Mouse (Mus musculus) kidney, adult 2 months (tissue): ENCODE data around the gene Slf2. TPM values are rescaled to one million over a fixed set of nuclear protein-coding genes. Genes with fewer than 3 reads are reported as not detected.

Experiments used
- DNase-seq: peaks from one replicate; pipeline ENCODE4 v3.0.0; 2021
- H3K27ac ChIP-seq: fragments of 200-500 bp; 2 replicates; pipeline ENCODE4 v1.5.1; 2012; ENCODE audit warnings: low read depth, low read length, control low read depth, inconsistent platforms; ENCODE audit not compliant: insufficient read depth
- H3K27me3 ChIP-seq: fragments of 200-500 bp; replicated peaks from 2 replicates; pipeline ENCODE4 v1.6.1; 2012; ENCODE audit warnings: mild to moderate bottlenecking, moderate library complexity, low read length, inconsistent platforms; ENCODE audit not compliant: control insufficient read depth, insufficient read depth
- H3K36me3 ChIP-seq: fragments of 200-500 bp; 2 replicates; pipeline ENCODE4 v1.6.1; 2012; ENCODE audit warnings: mild to moderate bottlenecking, moderate library complexity, low read length, inconsistent platforms; ENCODE audit not compliant: control insufficient read depth, insufficient read depth
- H3K4me1 ChIP-seq: fragments of 200-500 bp; 2 replicates; pipeline ENCODE4 v1.6.1; 2011; ENCODE audit warnings: low read length; ENCODE audit not compliant: control insufficient read depth, insufficient read depth
- H3K4me3 ChIP-seq: fragments of 200-500 bp; 2 replicates; pipeline ENCODE4 v1.5.1; 2011; ENCODE audit warnings: mild to moderate bottlenecking, low read depth, low read length, control low read depth; ENCODE audit not compliant: insufficient read depth
- CTCF ChIP-seq: fragments of 200-500 bp; conservative IDR thresholded peaks from 2 replicates; pipeline ENCODE4 v1.5.1; 2011; ENCODE audit warnings: low read depth, mild to moderate bottlenecking, control low read depth, low read length, moderate library complexity, mixed read lengths; ENCODE audit not compliant: insufficient read depth, insufficient read length
- POLR2A ChIP-seq: fragments of 200-500 bp; IDR thresholded peaks from one replicate; pipeline ENCODE4 v1.6.1; 2011; ENCODE audit warnings: low read depth, low read length, control low read depth
- WGBS: fragments of 180-500 bp; shearing (Covaris S2); methylation state at CpG from one replicate; pipeline ENCODE4 v1.1.7; 2018; 5-methylcytosine and 5-hydroxymethylcytosine counted together
- polyA plus RNA-seq: library from polyadenylated mRNA; depleted of rRNA; stranded (reverse); fragments of >200 nt; gene quantifications from 2 replicates; pipeline ENCODE4 v1.2.3, GENCODE M21; 2012

The Slf2 gene
- polyA plus RNA-seq, 1 experiment = 10.5 TPM

DNA sequence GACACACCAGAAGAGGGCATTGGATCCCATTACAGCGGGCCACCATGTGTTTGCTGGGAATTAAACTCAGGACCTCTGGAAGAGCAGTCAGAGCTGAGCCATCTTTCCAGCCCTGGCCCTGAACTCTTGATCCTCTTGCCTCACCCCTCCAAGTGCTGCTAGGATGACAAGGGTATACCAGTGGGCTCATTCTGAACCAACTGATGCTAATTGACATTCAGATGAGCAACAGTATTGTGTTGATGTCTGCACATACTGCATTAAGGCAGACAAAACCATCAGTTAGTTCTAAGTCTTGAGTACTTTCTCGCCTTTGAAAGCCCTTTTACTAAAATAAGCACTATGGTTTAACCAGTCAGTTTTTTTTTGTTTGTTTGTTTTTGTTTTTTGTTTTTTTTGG, 28.7 kb downstream of the Slf2 start:
- Histone ChIP-seq H3K27ac (no peak overlapping the region), H3K27me3 (no peaks in the 10 kb centered on the region), H3K4me3 (no peak overlapping the region), H3K36me3 (peaks cover 10% of the 10 kb centered on the region), H3K4me1 (no peaks in the 10 kb centered on the region)
- TF ChIP-seq POLR2A (no peak), CTCF (no peak)
- DNase-seq = no peak
- 98% methylated on average over 2 of the region's 2 CpGs for WGBS

DNA sequence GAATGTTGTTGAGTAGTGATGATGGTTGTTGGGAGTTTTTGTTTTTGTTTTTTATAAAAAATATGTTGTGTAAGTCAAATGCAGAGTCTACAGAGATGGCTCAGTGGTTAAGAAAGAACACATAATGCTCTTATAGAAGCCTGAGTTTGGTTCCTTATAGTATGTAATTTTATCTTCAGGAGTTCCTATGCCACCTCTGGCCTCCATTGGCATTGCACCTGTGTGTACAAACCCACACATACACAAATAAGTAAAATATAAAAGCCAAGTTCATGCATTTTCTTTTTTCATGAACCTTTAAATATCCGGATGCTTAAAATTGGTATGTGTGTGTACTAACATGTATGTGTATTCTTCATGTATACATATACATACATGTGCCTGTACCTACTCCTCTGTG, 35.0 kb downstream of the Slf2 start:
- no peak for TF ChIP-seq CTCF
- TF ChIP-seq POLR2A = no peak
- Histone ChIP-seq H3K4me1 (no peaks in the 10 kb centered on the region), H3K36me3 (peaks cover 10% of the 10 kb centered on the region), H3K27me3 (no peaks in the 10 kb centered on the region), H3K27ac (no peak overlapping the region), H3K4me3 (no peak overlapping the region)
- 98% methylated on average over 1 of the region's 1 CpGs for WGBS
- no peak for DNase-seq

DNA sequence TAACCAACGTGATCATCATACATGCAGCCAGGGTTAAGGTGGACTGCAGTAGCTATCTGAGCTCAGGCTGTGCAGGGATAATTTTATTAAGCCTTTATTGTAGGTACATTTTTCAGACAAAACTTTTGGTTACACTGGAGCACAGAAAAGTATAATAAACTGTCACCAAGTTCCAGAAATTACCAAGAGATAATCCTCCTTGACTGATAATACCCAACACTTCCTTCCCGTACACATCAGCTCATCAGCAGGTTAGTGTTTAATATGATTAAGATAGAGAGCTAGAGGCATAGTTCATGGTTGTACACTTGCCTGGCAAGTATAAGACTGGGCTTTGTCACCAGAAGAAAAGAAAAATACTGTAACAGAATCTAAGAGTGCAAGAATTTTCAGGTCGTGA, 37.4 kb downstream of the Slf2 start:
- peaks cover 11% of the 10 kb centered on the region for H3K36me3 ChIP-seq
- DNase-seq = no peak
- H3K4me3 ChIP-seq = no peak overlapping the region
- TF ChIP-seq POLR2A (no peak), CTCF (no peak)
- no peaks in the 10 kb centered on the region for H3K27me3 ChIP-seq
- no peak overlapping the region for H3K27ac ChIP-seq
- WGBS = 90% methylated on average over 3 of the region's 3 CpGs
- H3K4me1 ChIP-seq = no peaks in the 10 kb centered on the region

DNA sequence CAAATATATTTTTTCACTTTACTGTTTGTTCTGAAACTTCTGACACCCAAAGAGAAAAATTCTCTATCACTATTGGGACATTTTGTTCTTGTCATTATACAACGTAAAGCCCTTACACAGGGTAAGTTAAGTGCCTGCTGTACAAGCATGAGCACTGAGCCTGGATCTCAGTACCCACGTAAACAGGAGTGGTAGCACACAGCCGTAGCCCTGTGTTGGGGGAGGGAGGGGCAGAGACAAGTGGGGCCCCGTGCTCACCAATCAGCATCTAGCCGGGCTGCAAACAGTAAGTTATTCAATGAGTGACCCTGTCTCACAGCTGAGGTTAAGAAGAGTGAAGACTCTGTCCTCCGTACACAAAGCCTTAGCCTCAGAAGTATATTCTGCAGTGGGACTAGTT, 45.7 kb downstream of the Slf2 start:
- peaks cover 18% of the 10 kb centered on the region for H3K36me3 ChIP-seq
- H3K27me3 ChIP-seq = no peaks in the 10 kb centered on the region
- H3K4me3 ChIP-seq = no peak overlapping the region
- WGBS = 82% methylated on average over 6 of the region's 6 CpGs
- no peak for DNase-seq
- TF ChIP-seq POLR2A (no peak), CTCF (no peak)
- H3K4me1 ChIP-seq = no peaks in the 10 kb centered on the region
- H3K27ac ChIP-seq = no peak overlapping the region

DNA sequence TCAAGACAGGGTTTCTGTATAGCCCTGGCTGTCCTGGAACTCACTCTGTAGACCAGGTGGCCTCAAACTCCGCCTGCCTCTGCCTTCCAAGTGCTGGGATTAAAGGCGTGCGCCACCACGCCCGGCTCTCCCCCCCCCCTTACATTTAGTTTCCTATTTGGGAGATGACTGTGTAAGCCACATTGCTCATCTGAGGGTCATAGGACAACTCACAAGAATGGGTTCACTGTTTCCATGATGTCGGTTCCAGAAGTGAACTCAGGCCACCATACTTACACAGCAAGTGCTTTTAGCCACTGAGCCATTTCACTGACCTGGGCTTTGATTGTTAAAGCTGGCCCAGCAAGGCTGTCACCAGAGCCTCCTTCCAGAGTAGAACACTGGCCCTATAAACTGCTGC, 46.2 kb downstream of the Slf2 start:
- Histone ChIP-seq H3K27me3 (no peaks in the 10 kb centered on the region), H3K4me3 (no peak overlapping the region), H3K27ac (no peak overlapping the region), H3K4me1 (no peaks in the 10 kb centered on the region), H3K36me3 (peaks cover 18% of the 10 kb centered on the region)
- no peak for DNase-seq
- WGBS = 86% methylated on average over 6 of the region's 6 CpGs
- TF ChIP-seq POLR2A = no peak
- TF ChIP-seq CTCF = no peak

DNA sequence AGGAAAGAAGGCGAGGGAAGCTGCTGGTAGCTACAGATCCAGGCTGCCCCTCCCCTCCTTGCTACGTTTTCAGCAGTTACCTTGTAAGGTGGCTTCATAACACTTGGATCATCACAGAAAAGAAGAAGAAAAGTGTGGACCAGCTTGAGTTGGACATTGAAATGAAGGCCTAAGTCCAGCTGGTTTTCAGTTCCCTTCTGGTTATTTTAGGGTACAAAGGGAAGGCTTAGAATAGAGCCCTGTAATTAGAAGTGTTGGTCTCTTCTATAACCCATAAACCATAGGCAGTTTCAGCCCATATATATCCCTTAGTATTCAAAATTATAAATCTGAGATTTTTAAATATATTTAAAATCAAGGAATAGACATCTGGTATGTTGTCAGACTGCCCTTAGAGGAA, 49.8 kb downstream of the Slf2 start:
- TF ChIP-seq POLR2A = no peak
- TF ChIP-seq CTCF = no peak
- peaks cover 8% of the 10 kb centered on the region for H3K36me3 ChIP-seq
- H3K4me3 ChIP-seq = no peak overlapping the region
- H3K4me1 ChIP-seq = peaks cover 6% of the 10 kb centered on the region
- H3K27me3 ChIP-seq = no peaks in the 10 kb centered on the region
- no peak for DNase-seq
- WGBS = 60% methylated on average over 2 of the region's 2 CpGs
- H3K27ac ChIP-seq = no peak overlapping the region

DNA sequence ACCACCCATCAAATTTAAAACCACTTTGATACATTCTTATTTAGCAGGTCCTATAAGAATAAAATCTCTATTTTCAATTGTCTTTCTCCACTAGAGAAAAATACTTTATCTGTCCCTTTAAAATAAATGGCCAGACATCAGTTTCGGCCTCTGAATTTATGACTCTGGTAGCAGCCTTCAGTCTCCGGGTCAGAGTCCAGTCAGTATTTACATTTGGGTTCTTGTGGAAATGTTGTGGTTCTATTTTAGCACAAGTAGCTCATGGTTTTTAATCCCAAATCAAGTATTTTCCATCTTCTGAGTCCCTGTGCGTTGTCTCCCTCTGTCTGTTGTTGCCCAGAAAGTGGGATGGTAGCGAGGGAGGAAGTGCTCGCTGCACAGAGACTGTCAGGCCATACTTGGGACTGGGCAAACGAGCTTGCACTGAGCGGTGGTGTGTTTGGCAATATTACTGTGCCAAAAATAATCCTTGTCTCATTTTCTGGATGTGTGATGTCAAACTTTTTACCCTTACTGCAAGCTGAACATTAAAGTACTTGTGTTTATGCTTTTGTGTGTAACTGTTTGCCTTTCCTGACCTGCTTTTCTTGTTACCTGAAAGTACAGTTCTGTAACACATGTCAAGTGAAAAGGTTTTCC, 51.6 kb downstream of the Slf2 start:
- Histone ChIP-seq H3K27me3 (no peaks in the 10 kb centered on the region), H3K27ac (peak overlapping the region; percentile 12; the same call in 1 of the 2 replicates), H3K4me1 (peaks cover 9% of the 10 kb centered on the region), H3K36me3 (peaks cover 8% of the 10 kb centered on the region; the same call in 1 of the 2 replicates), H3K4me3 (no peak overlapping the region)
- DNase-seq = peak; percentile 30
- WGBS = 38% methylated on average over 7 of the region's 7 CpGs
- TF ChIP-seq CTCF (no peak), POLR2A (no peak)
